Mouse (Mus musculus) right cerebral cortex, postnatal 4 days (tissue): ENCODE results near the gene Sfr1.

Experiments used
- DNase-seq: peaks from one replicate; pipeline ENCODE4 v3.0.0-alpha.2; 2022

Gene Sfr1

GRCm38 (mm10) chr19:47753921-47754320, 22.4 kb downstream of the Sfr1 start:
- DNase-seq = no peak

DNA sequence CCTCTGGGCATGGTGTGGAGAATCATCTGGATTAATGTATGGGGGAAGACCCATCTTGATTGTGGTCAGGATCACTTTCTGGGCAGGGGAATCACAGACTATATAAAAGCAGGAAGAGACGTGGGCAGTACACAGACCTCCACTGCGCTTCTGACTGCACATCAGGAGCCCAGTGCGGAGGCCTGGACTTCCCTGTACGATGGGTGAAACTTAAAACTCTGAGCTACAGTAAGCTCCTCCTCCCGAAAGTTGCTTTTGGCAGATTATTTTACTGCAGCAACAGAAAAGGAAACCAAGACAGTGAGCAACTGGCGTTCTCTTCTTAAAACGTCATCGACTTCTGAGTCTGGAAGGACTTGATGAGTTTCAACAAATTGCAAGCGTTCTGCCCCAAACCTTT, 23.4 kb downstream of the Sfr1 start:
- DNase-seq = no peak

DNA sequence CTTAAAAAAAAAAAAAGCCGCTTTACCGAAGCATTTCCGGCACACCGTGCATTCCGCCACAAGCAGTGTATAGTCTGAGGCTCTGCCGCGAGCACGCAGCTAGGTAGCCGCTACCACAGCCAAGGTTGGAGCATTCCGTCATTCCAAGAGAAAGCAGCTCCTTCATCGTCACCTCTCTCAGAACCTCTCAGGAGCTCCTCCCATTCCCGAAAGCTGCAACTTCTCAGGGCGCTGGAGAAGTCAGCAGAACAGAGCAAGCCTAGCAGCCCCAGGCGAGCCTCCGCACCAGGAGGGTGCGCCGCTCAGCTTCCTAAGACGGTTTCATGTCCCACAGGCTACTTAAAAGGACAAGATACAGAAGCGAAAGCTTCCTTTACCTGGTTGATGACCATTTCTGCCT, 24.1 kb downstream of the Sfr1 start:
- no peak for DNase-seq

- DNase-seq = no peak
Measured at GRCm38 (mm10) chr19:47777847-47778246, 46.4 kb downstream of the Sfr1 start.

DNA sequence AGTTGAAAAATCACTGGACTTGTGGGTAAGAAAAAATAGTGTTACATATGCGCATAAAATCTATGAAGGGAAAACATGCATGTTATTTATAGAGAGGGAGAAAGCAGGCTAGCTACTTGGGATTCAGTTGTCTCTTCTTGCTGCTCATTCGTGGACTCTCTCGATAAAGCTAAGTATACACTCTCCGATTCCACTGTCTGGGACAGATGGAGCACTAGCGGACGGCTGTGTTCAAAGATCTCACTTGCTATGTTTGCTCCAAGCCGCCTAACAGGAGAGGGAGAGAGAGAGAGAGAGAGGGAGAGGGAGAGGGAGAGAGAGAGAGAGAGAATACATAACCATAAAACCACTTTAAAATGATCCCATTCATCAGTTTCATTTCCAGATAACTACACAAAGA, 48.7 kb downstream of the Sfr1 start:
- no peak for DNase-seq

- no peak for DNase-seq
Measured at GRCm38 (mm10) chr19:47780972-47781371, 49.5 kb downstream of the Sfr1 start.

- no peak for DNase-seq
Measured at GRCm38 (mm10) chr19:47783898-47784297, 52.4 kb downstream of the Sfr1 start.
